Mouse (Mus musculus) forebrain, embryonic 16.5 days (tissue): ENCODE results near the gene Npsr1. TPM values are rescaled to one million over a fixed set of nuclear protein-coding genes. Genes with fewer than 3 reads are reported as not detected.

ENCODE experiments used
- ATAC-seq: fragments of 200-750 bp; cut with Nextera tagmentation; 2 replicates; pipeline ENCODE4 v1.8.0; 2017; ENCODE audit warnings: mild to moderate bottlenecking, moderate library complexity
- H3K27ac ChIP-seq: fragments of 300-500 bp; sonication (generic); 2 replicates; pipeline ENCODE4 v1.5.1; 2014; ENCODE audit warnings: low read length, control low read depth
- H3K27me3 ChIP-seq: fragments of 300-500 bp; sonication (generic); replicated peaks from 2 replicates; pipeline ENCODE4 v1.6.1; 2014; ENCODE audit warnings: low read length; ENCODE audit not compliant: control insufficient read depth, insufficient read depth
- H3K36me3 ChIP-seq: fragments of 300-500 bp; sonication (generic); 2 replicates; pipeline ENCODE4 v1.6.1; 2014; ENCODE audit not compliant: control insufficient read depth, insufficient read depth
- H3K4me1 ChIP-seq: fragments of 300-500 bp; sonication (generic); replicated peaks from 2 replicates; pipeline ENCODE4 v1.6.1; 2014; ENCODE audit warnings: low read length; ENCODE audit not compliant: control insufficient read depth, insufficient read depth
- H3K4me2 ChIP-seq: fragments of 300-500 bp; sonication (generic); 2 replicates; pipeline ENCODE4 v1.6.1; 2014; ENCODE audit warnings: mild to moderate bottlenecking, low read length, control low read depth
- H3K4me3 ChIP-seq: fragments of 300-500 bp; sonication (generic); replicated peaks from 2 replicates; pipeline ENCODE4 v1.5.1; 2014; ENCODE audit warnings: mild to moderate bottlenecking, low read length, control low read depth
- H3K9ac ChIP-seq: fragments of 300-500 bp; sonication (generic); replicated peaks from 2 replicates; pipeline ENCODE4 v1.6.1; 2014; ENCODE audit warnings: low read depth, low read length, control low read depth
- H3K9me3 ChIP-seq: fragments of 300-500 bp; sonication (generic); 2 replicates; pipeline ENCODE4 v1.6.1; 2016; ENCODE audit warnings: low read length; ENCODE audit not compliant: control insufficient read depth
- WGBS: fragments of 180-500 bp; shearing (Covaris S2); extraction: QIAGEN DNeasy Blood & Tissue Kit; methylation state at CpG from one replicate; pipeline ENCODE4 v1.1.7; 2014; 5-methylcytosine and 5-hydroxymethylcytosine counted together
- polyA plus RNA-seq: library from polyadenylated mRNA; unstranded; fragments of >200 nt; fragmentation: Nextera tagmentation; extraction: Ambion mirVana; gene quantifications from 2 replicates; pipeline ENCODE4 v1.2.1, GENCODE M21; 2015

Npsr1 gene
- polyA plus RNA-seq, 1 experiment from 2014 or later = not detected

DNA sequence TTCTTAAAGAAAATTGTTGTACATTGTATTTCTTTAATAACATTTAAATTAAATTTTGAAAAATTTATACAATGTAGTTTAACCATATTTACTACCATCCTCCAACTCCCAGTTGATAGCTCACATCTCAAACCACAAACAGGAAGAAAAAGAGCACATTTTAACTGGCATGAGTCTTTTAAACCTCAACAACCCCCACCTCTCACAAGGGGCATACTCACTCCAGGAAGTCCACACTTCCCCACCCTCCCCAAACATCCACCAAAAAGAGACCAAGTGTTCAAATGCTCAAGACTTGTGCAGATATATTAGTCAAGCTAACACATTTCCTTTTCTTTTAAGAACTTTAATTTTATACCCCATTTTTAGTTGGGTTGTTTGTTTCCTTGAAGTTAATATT lies 38.6 kb downstream of the Npsr1 start:
- ATAC-seq = no peak
- no peak overlapping the region for H3K9ac ChIP-seq

DNA sequence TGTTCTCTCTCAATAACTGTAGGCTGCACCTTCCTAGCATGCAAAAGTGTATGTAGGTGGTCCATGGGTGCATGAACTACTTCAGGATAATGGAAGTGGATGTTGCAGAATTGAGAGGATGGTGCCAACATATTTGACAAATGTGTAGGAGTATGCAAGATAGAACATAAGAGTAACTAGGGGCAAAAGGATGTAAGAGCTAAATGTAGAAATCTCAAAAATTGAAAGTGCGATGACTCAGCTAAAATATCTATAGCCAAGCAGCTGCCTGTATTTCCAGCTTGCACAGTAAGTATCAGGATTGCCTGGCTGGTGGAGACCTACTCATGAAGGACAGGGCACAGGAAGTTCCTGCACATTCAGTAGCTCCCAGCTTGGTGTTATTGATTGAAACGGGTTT lies 46.5 kb downstream of the Npsr1 start:
- H3K27ac ChIP-seq = no peak overlapping the region
- no peaks in the 10 kb centered on the region for H3K27me3 ChIP-seq
- 98% methylated on average over 2 of the region's 2 CpGs for WGBS
- H3K4me2 ChIP-seq = no peak overlapping the region
- H3K4me1 ChIP-seq = no peaks in the 10 kb centered on the region
- ATAC-seq = no peak
- H3K9me3 ChIP-seq = no peaks in the 10 kb centered on the region
- no peaks in the 10 kb centered on the region for H3K36me3 ChIP-seq
- no peak overlapping the region for H3K4me3 ChIP-seq
- no peak overlapping the region for H3K9ac ChIP-seq

More for the DNA sequence above, 38.6 kb downstream of the Npsr1 start:
- no peak overlapping the region for H3K4me2 ChIP-seq
- no peaks in the 10 kb centered on the region for H3K27me3 ChIP-seq
- no peaks in the 10 kb centered on the region for H3K36me3 ChIP-seq
- no peaks in the 10 kb centered on the region for H3K4me1 ChIP-seq
- H3K27ac ChIP-seq = no peak overlapping the region
- no peak overlapping the region for H3K4me3 ChIP-seq
- no peaks in the 10 kb centered on the region for H3K9me3 ChIP-seq

DNA sequence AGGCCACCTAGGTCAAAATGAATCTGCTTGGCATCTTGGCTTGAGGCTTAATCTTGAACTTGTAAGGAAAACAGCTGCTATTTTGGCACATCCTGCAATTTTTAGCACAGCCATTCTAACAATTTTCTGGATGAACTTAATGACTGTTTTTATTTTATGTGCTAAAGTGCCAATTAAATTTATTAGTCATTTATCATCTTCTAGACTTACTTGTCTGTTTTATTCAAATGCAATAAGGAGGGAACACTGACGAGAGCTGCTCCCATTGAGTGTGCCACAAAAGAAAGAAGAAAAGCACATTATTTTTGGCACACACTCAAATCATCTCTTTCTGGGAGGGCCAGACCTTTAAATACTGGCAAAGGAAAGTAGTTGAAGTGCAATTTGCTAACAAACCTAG lies 59.4 kb downstream of the Npsr1 start:
- Histone ChIP-seq H3K36me3 (no peaks in the 10 kb centered on the region), H3K27me3 (no peaks in the 10 kb centered on the region), H3K9ac (no peak overlapping the region), H3K4me2 (no peak overlapping the region), H3K9me3 (no peaks in the 10 kb centered on the region), H3K27ac (no peak overlapping the region), H3K4me1 (peaks cover 4% of the 10 kb centered on the region; the same call in 1 of the 2 replicates), H3K4me3 (no peak overlapping the region)
- WGBS = 16% methylated on average over 1 of the region's 1 CpGs
- ATAC-seq = peak; percentile 75

GRCm38 (mm10) chr9:24160409-24160808 lies 62.6 kb downstream of the Npsr1 start:
- Histone ChIP-seq H3K4me2 (no peak overlapping the region), H3K9me3 (no peaks in the 10 kb centered on the region), H3K27me3 (no peaks in the 10 kb centered on the region), H3K27ac (no peak overlapping the region), H3K4me1 (peaks cover 4% of the 10 kb centered on the region; the same call in 1 of the 2 replicates), H3K4me3 (no peak overlapping the region), H3K36me3 (no peaks in the 10 kb centered on the region), H3K9ac (no peak overlapping the region)
- ATAC-seq = no peak
- WGBS = 5% methylated on average over 1 of the region's 1 CpGs

DNA sequence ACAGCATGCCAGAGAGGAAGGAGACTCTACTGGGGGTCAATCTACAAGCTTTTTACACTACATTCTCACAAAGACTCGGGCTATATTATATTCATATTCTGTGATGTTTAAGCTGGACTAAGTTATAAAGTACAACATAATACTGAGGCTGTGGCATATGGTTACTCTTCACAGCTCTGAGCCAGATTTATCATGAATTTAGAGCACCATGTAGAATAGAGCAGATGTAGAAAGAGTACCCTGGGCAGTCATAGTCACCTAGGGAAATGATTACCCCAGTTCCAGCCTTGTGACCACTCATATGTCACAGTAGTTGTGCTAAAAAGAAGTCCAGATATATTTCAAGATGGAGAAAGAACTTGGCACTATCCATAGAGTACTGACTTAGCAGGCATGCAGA lies 70.7 kb downstream of the Npsr1 start:
- Histone ChIP-seq H3K27ac (no peak overlapping the region), H3K27me3 (no peaks in the 10 kb centered on the region), H3K4me3 (no peak overlapping the region), H3K36me3 (no peaks in the 10 kb centered on the region), H3K9me3 (no peaks in the 10 kb centered on the region), H3K9ac (no peak overlapping the region), H3K4me1 (no peaks in the 10 kb centered on the region), H3K4me2 (no peak overlapping the region)
- WGBS = 83% methylated on average over 1 of the region's 1 CpGs
- no peak for ATAC-seq

- no peaks in the 10 kb centered on the region for H3K27me3 ChIP-seq
- no peaks in the 10 kb centered on the region for H3K4me1 ChIP-seq
- H3K9ac ChIP-seq = no peak overlapping the region
- H3K4me2 ChIP-seq = no peak overlapping the region
- no peaks in the 10 kb centered on the region for H3K9me3 ChIP-seq
- 87% methylated on average over 1 of the region's 1 CpGs for WGBS
- no peaks in the 10 kb centered on the region for H3K36me3 ChIP-seq
- no peak overlapping the region for H3K27ac ChIP-seq
- ATAC-seq = no peak
- no peak overlapping the region for H3K4me3 ChIP-seq
Measured at GRCm38 (mm10) chr9:24170728-24171127, 72.9 kb downstream of the Npsr1 start.

GRCm38 (mm10) chr9:24178744-24179143 lies 80.9 kb downstream of the Npsr1 start:
- Histone ChIP-seq H3K4me1 (0 out of 2 replicates have a peak, but pooled peaks cover 2% of the 10 kb centered on the region), H3K36me3 (no peaks in the 10 kb centered on the region), H3K27me3 (no peaks in the 10 kb centered on the region), H3K4me3 (no peak overlapping the region), H3K4me2 (no peak overlapping the region), H3K27ac (peak overlapping the region; percentile 77), H3K9ac (no peak overlapping the region), H3K9me3 (no peaks in the 10 kb centered on the region)
- ATAC-seq = peak; percentile 65
- 58% methylated on average over 2 of the region's 2 CpGs for WGBS

- H3K4me1 ChIP-seq = 0 out of 2 replicates have a peak, but pooled peaks cover 2% of the 10 kb centered on the region
- ATAC-seq = no peak
- H3K4me2 ChIP-seq = no peak overlapping the region
- H3K36me3 ChIP-seq = no peaks in the 10 kb centered on the region
- H3K9me3 ChIP-seq = no peaks in the 10 kb centered on the region
- no peak overlapping the region for H3K27ac ChIP-seq
- no peak overlapping the region for H3K9ac ChIP-seq
- no peaks in the 10 kb centered on the region for H3K27me3 ChIP-seq
- H3K4me3 ChIP-seq = no peak overlapping the region
- 84% methylated on average over 7 of the region's 7 CpGs for WGBS
Measured at GRCm38 (mm10) chr9:24180926-24181325, 83.1 kb downstream of the Npsr1 start.

- Histone ChIP-seq H3K4me3 (no peak overlapping the region), H3K27me3 (no peaks in the 10 kb centered on the region), H3K27ac (peak overlapping the region; percentile 84), H3K9ac (no peak overlapping the region), H3K4me2 (no peak overlapping the region), H3K36me3 (no peaks in the 10 kb centered on the region), H3K9me3 (no peaks in the 10 kb centered on the region), H3K4me1 (peaks cover 14% of the 10 kb centered on the region)
- ATAC-seq = peak; percentile 85
- WGBS = 38% methylated on average over 5 of the region's 5 CpGs
Measured at GRCm38 (mm10) chr9:24186289-24186688, 88.5 kb downstream of the Npsr1 start.
